Mouse (Mus musculus): ENCODE measurements around the gene Gm3402.
"Not testable (repeated sequence)": the region's sequence is repeated elsewhere in the genome, so short reads cannot be mapped to it uniquely, and the experiment has no call there.

DNA sequence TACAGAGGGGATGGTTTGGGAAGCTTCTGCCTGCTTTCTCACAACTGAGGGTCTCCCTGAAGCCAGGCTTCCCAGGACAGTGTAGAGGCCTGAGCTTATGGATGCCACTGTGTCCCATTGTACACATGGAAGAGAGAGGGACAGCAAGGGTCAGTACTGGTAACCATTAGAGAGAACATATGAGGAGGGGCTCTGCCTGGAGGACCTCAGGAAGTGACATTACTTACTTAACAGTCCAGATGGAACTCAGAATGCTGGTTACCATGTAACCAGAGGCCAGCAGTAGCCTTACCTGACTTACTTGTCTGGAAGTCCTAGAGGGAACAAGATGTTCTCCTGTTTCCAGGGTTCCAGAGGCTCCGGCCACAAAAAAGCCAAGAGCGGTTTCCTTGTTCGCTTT lies 41.9 kb downstream of the Gm3402 start, which contains the start of gene Gm3415:
- TF ChIP-seq CTCF (IDR thresholded peaks at IDR 0.05; ENCODE audit: low read depth); EP300 (optimal IDR thresholded peaks at IDR 0.05): not testable (repeated sequence)
